Mouse (Mus musculus) CH12.LX (cell line): ENCODE data around the gene Cbl. TPM values are rescaled to one million over a fixed set of nuclear protein-coding genes. Genes with fewer than 3 reads are reported as not detected.

Source experiments
- DNase-seq: peaks from one replicate; pipeline ENCODE4 v3.0.0-alpha.2; 2013; ENCODE audit errors: extremely low read depth
- H3K27ac ChIP-seq: 2 replicates; pipeline ENCODE4 v1.5.1; 2012; ENCODE audit warnings: low read depth, mild to moderate bottlenecking, control low read depth, moderate library complexity; ENCODE audit not compliant: insufficient read depth
- H3K27me3 ChIP-seq: replicated peaks from 2 replicates; pipeline ENCODE3; 2012; ENCODE audit warnings: inconsistent platforms
- H3K36me3 ChIP-seq, 2 experiments: replicated peaks in 1 of 2; 2 replicates each; pipeline versions ENCODE3 to v1.6.1; 2012; ENCODE audit warnings: inconsistent platforms in 1 of 2, low read length in 1 of 2, mild to moderate bottlenecking in 1 of 2, mixed read lengths in 1 of 2, moderate library complexity in 1 of 2; ENCODE audit not compliant: control insufficient read depth in 1 of 2, insufficient read depth in 1 of 2
- H3K4me1 ChIP-seq, 2 experiments: 2 replicates each; pipeline ENCODE4 v1.6.1; 2012; ENCODE audit warnings: inconsistent platforms in 1 of 2, moderate library complexity in 1 of 2; ENCODE audit not compliant: insufficient read depth in 2 of 2, control insufficient read depth in 1 of 2
- H3K4me2 ChIP-seq: 2 replicates; pipeline ENCODE4 v1.6.1; 2012; ENCODE audit warnings: low read depth, mild to moderate bottlenecking, control low read depth; ENCODE audit not compliant: poor library complexity, insufficient read depth, severe bottlenecking
- H3K4me3 ChIP-seq, 3 experiments: fragments of 150-350 bp in 1 of 3; sonication (generic) in 1 of 3; replicated peaks in 1 of 3; 2 replicates each; pipeline versions ENCODE3 to v1.5.1; 2011 to 2012; ENCODE audit warnings: low read depth in 2 of 3, low read length in 2 of 3, mild to moderate bottlenecking in 2 of 3, moderate library complexity in 2 of 3, control low read depth in 1 of 3, improper control_type of control experiment in 1 of 3, inconsistent platforms in 1 of 3, mixed read lengths in 1 of 3; ENCODE audit not compliant: poor library complexity in 1 of 3
- H3K79me2 ChIP-seq: replicated peaks from 2 replicates; pipeline ENCODE4 v1.6.1; 2012; ENCODE audit warnings: mild to moderate bottlenecking, moderate library complexity; ENCODE audit not compliant: control insufficient read depth, poor library complexity, insufficient read depth, severe bottlenecking; ENCODE audit errors: extremely low read depth
- H3K9ac ChIP-seq: 2 replicates; pipeline ENCODE4 v1.6.1; 2012; ENCODE audit warnings: low read depth, mild to moderate bottlenecking, control low read depth, moderate library complexity; ENCODE audit not compliant: insufficient read depth
- H3K9me3 ChIP-seq: replicated peaks from 2 replicates; pipeline ENCODE3; 2012; ENCODE audit warnings: low read length, inconsistent platforms, mixed read lengths
- CTCF ChIP-seq, 2 experiments: IDR thresholded peaks in 1 of 2; conservative IDR thresholded peaks in 1 of 2; 2 replicates each; pipeline ENCODE4 v1.5.1; 2011 to 2012; ENCODE audit warnings: low read depth in 2 of 2, low read length in 2 of 2, improper control_type of control experiment in 1 of 2, inconsistent platforms in 1 of 2, mild to moderate bottlenecking in 1 of 2, moderate library complexity in 1 of 2
- E2F4 ChIP-seq: IDR thresholded peaks from 2 replicates; pipeline ENCODE4 v1.6.1; 2011; ENCODE audit warnings: low read depth, low read length, improper control_type of control experiment; ENCODE audit not compliant: insufficient replicate concordance
- GABPA ChIP-seq: IDR thresholded peaks from 2 replicates; pipeline ENCODE4 v1.6.1; 2012; ENCODE audit warnings: low read depth, low read length, improper control_type of control experiment, inconsistent platforms; ENCODE audit not compliant: insufficient replicate concordance
- HCFC1 ChIP-seq: IDR thresholded peaks from 2 replicates; pipeline ENCODE4 v1.6.1; 2012; ENCODE audit warnings: low read depth, mild to moderate bottlenecking, inconsistent platforms, low read length, improper control_type of control experiment
- JUND ChIP-seq: conservative IDR thresholded peaks from 2 replicates; pipeline ENCODE4 v1.6.1; 2011; ENCODE audit warnings: low read depth, low read length, improper control_type of control experiment
- MAX ChIP-seq: IDR thresholded peaks from 2 replicates; pipeline ENCODE4 v1.6.1; 2011; ENCODE audit warnings: low read length, improper control_type of control experiment
- MAZ ChIP-seq: IDR thresholded peaks from 2 replicates; pipeline ENCODE4 v1.6.1; 2012; ENCODE audit warnings: low read depth, mild to moderate bottlenecking, inconsistent platforms, low read length, improper control_type of control experiment, moderate library complexity
- MEF2A ChIP-seq: IDR thresholded peaks from 2 replicates; pipeline ENCODE4 v1.6.1; 2014; ENCODE audit warnings: low read depth, mild to moderate bottlenecking, inconsistent platforms, low read length, improper control_type of control experiment, borderline replicate concordance
- MXI1 ChIP-seq: IDR thresholded peaks from 2 replicates; pipeline ENCODE4 v1.6.1; 2011; ENCODE audit warnings: mild to moderate bottlenecking, low read depth, low read length, improper control_type of control experiment
- POLR2AphosphoS2 ChIP-seq: IDR thresholded peaks from 2 replicates; pipeline ENCODE4 v1.6.1; 2011; ENCODE audit warnings: low read depth, low read length, improper control_type of control experiment
- RAD21 ChIP-seq: IDR thresholded peaks from 2 replicates; pipeline ENCODE4 v1.6.1; 2011; ENCODE audit warnings: low read depth, mild to moderate bottlenecking, low read length, improper control_type of control experiment, moderate library complexity
- SMC3 ChIP-seq: IDR thresholded peaks from 2 replicates; pipeline ENCODE4 v1.6.1; 2011; ENCODE audit warnings: low read depth, low read length, improper control_type of control experiment
- TCF12 ChIP-seq: IDR thresholded peaks from 2 replicates; pipeline ENCODE4 v1.6.1; 2014; ENCODE audit warnings: low read depth, mild to moderate bottlenecking, inconsistent platforms, low read length, improper control_type of control experiment
- ZKSCAN1 ChIP-seq: IDR thresholded peaks from 2 replicates; pipeline ENCODE4 v1.6.1; 2012; ENCODE audit warnings: low read depth, inconsistent platforms, low read length, improper control_type of control experiment, borderline replicate concordance
- ZNF384 ChIP-seq: IDR thresholded peaks from 2 replicates; pipeline ENCODE4 v1.6.1; 2012; ENCODE audit warnings: low read depth, low read length, improper control_type of control experiment, inconsistent platforms
- dilution Hi-C: fragments of 300-500 bp; cut with MboI; formaldehyde crosslinking; loops from 2 replicates; pipeline ENCODE4 v1.14.3; 2020; ENCODE audit warnings: low sequenced_read_pairs; ENCODE audit not compliant: extremely low pct_unique_long_range_greater_than_20kb, extremely low pct_ligation_motif_present
- in situ Hi-C: fragments of 300-500 bp; cut with MboI; formaldehyde crosslinking; loops from 3 replicates; pipeline ENCODE4 v1.14.3; 2019; ENCODE audit warnings: low sequenced_read_pairs, low pct_ligation_motif_present, low pct_unique_long_range_greater_than_20kb, mixed read lengths
- polyA plus RNA-seq: library from polyadenylated mRNA; unstranded; fragments of >175 nt; gene quantifications from 2 replicates; pipeline ENCODE4 v1.2.1, GENCODE M21; 2012; ENCODE audit warnings: low read depth; ENCODE audit not compliant: insufficient read length
- total RNA-seq, 2 experiments: library from RNA; depleted of rRNA; stranded (reverse); fragments of 300-350 nt in 1 of 2; fragments of >200 nt in 1 of 2; gene quantifications; 2 replicates each; pipeline ENCODE4 v1.2.3; 2012 to 2014

Gene Cbl
- total and polyA plus RNA-seq, 3 experiments = 8.3 to 39.0 (median 11.9) TPM

DNA sequence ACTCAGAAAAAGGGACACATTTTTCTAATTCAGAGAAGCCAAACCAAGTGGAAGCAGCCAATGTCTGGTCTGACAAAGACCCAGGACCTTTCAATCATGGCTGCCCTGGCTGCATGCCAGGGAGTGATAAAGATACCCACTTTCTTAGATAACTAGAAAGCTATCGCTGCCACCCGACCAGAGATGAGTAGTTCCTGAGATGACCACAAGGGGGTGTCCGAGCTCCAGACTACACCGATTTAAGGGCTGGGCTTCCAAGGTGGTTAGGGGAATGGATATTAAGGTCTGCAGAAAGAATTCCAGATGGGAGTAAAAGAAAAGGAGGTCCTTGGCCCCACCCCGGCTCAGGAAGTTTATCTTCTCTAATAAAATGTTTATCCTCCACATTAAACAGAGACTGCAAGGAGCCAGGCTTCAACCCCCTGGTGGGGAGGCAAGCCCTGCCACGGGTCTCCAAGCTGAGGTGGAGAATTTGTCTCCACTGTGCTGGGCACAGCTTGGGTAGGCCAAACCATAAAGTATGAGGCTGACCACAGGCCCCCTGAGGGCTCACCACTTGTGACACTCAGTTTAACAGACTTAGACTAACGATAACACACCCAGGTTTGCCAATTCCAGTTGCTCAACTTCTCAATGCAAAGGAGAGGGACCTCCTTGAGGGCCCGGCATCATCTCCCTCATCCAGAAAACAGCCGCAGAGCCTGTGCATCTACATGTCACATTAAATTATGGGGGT is 124.3 kb downstream of the Cbl start:
- TF ChIP-seq CTCF (conservative IDR thresholded peaks at IDR 0.05 in 1 of 2, IDR thresholded peaks at IDR 0.05 in 1 of 2; ENCODE audit: low read depth in 2 of 2, low read length in 2 of 2) (peak; percentile 73 to 78), SMC3 (no peak; the same call in 1 of the 2 replicates), MAZ (no peak), MXI1 (no peak), RAD21 (peak; percentile 64), TCF12 (no peak), MEF2A (no peak), ZKSCAN1 (no peak)
- TF ChIP-seq, all 38 proteins: peak for 2
- H3K4me1 ChIP-seq = peaks cover 10 to 59% of the 10 kb centered on the region in 2 experiments
- dilution Hi-C loops (no loop called here), in situ Hi-C loops (no loop called here)
- peak overlapping the region in 1 of 3 experiments; percentile 6 for H3K4me3 ChIP-seq
- H3K36me3 ChIP-seq = peaks cover 32 to 58% of the 10 kb centered on the region in 2 experiments
- H3K9me3 ChIP-seq = no peaks in the 10 kb centered on the region
- peak; percentile 66 for DNase-seq
- H3K79me2 ChIP-seq = peaks cover 42% of the 10 kb centered on the region
- peak overlapping the region; percentile 64 for H3K4me2 ChIP-seq
- H3K27ac ChIP-seq = no peak overlapping the region
- H3K27me3 ChIP-seq = no peaks in the 10 kb centered on the region
- no peak overlapping the region; the same call in 1 of the 2 replicates for H3K9ac ChIP-seq

- in situ Hi-C loops = no loop called here
- Histone ChIP-seq H3K27ac (no peak overlapping the region), H3K4me1 (peaks cover 8 to 52% of the 10 kb centered on the region in 2 experiments), H3K36me3 (peaks cover 36 to 68% of the 10 kb centered on the region in 2 experiments), H3K79me2 (peaks cover 42% of the 10 kb centered on the region), H3K9ac (no peak overlapping the region; the same call in 1 of the 2 replicates), H3K27me3 (no peaks in the 10 kb centered on the region), H3K4me2 (0 out of 2 replicates have a peak overlapping the region, but pooled peaks have one; percentile 64), H3K4me3 (no peak overlapping the region), H3K9me3 (no peaks in the 10 kb centered on the region)
- DNase-seq = no peak
- no peak for TF ChIP-seq JUND
- TF ChIP-seq TCF12 = no peak
- TF ChIP-seq MEF2A = no peak
- TF ChIP-seq CTCF (conservative IDR thresholded peaks at IDR 0.05 in 1 of 2, IDR thresholded peaks at IDR 0.05 in 1 of 2; ENCODE audit: low read depth in 2 of 2, low read length in 2 of 2) = no peak
- TF ChIP-seq SMC3 = no peak
- TF ChIP-seq ZKSCAN1 = no peak
- TF ChIP-seq ZNF384 = no peak
- no peak for TF ChIP-seq GABPA
- TF ChIP-seq POLR2AphosphoS2 = no peak
- TF ChIP-seq E2F4 = no peak
- TF ChIP-seq HCFC1 = no peak
- no peak for TF ChIP-seq MAX
- dilution Hi-C loops = no loop called here
These were observed 125.4 kb downstream of the Cbl start for GRCm38 (mm10) chr9:44108269-44109055.
